Mouse (Mus musculus) myocyte (in vitro differentiated cells): ENCODE measurements around the gene 2200002J24Rik. TPM values are rescaled to one million over a fixed set of nuclear protein-coding genes. Genes with fewer than 3 reads are reported as not detected.
A peak's percentile ranks its signal among the peaks of the same experiment; 100 is the strongest.

Source experiments
- H3K27me3 ChIP-seq: one replicate; pipeline ENCODE4 v1.6.1; 2011; ENCODE audit not compliant: control insufficient read depth, insufficient read depth, insufficient read length
- H3K36me3 ChIP-seq: one replicate; pipeline ENCODE4 v1.6.1; 2011; ENCODE audit not compliant: control insufficient read depth, insufficient read depth
- H3K4me2 ChIP-seq: one replicate; pipeline ENCODE4 v1.6.1; 2011; ENCODE audit warnings: low read depth, control low read depth
- H3K4me3 ChIP-seq: one replicate; pipeline ENCODE4 v1.5.1; 2011; ENCODE audit warnings: mild to moderate bottlenecking, control low read depth, moderate library complexity
- H3K79me2 ChIP-seq: one replicate; pipeline ENCODE4 v1.6.1; 2011; ENCODE audit not compliant: control insufficient read depth, insufficient read depth
- H3ac ChIP-seq: one replicate; pipeline ENCODE4 v1.6.1; 2011; ENCODE audit not compliant: control insufficient read depth, insufficient read length
- CEBPB ChIP-seq: IDR thresholded peaks from 2 replicates; pipeline ENCODE4 v1.6.1; 2011; ENCODE audit warnings: mild to moderate bottlenecking, moderate library complexity; ENCODE audit not compliant: poor library complexity, insufficient read depth, severe bottlenecking
- E2F4 ChIP-seq: IDR thresholded peaks from one replicate; pipeline ENCODE4 v1.6.1; 2011; ENCODE audit warnings: mild to moderate bottlenecking, control low read depth, moderate library complexity; ENCODE audit not compliant: insufficient read depth
- MAX ChIP-seq: IDR thresholded peaks from one replicate; pipeline ENCODE4 v1.6.1; 2011; ENCODE audit warnings: low read depth, mild to moderate bottlenecking, control low read depth
- MYOD1 ChIP-seq, 3 experiments: IDR thresholded peaks; one replicate each; pipeline ENCODE4 v1.6.1; 2011; ENCODE audit warnings: control low read depth in 2 of 3, low read depth in 2 of 3, mild to moderate bottlenecking in 2 of 3, moderate library complexity in 1 of 3; ENCODE audit not compliant: insufficient read length in 2 of 3, control insufficient read depth in 1 of 3
- MYOG ChIP-seq, 3 experiments: IDR thresholded peaks; one replicate each; pipeline ENCODE4 v1.6.1; 2011; ENCODE audit warnings: control low read depth in 2 of 3, low read depth in 2 of 3, mild to moderate bottlenecking in 2 of 3; ENCODE audit not compliant: insufficient read length in 2 of 3, control insufficient read depth in 1 of 3, insufficient read depth in 1 of 3
- POLR2A ChIP-seq: IDR thresholded peaks from one replicate; pipeline ENCODE4 v1.6.1; 2011; ENCODE audit warnings: low read depth, mild to moderate bottlenecking, control low read depth, moderate library complexity; ENCODE audit not compliant: insufficient read length
- POLR2AphosphoS2 ChIP-seq: IDR thresholded peaks from one replicate; pipeline ENCODE4 v1.6.1; 2011; ENCODE audit warnings: low read depth, control low read depth; ENCODE audit not compliant: insufficient read length
- REST ChIP-seq: IDR thresholded peaks from one replicate; pipeline ENCODE4 v1.6.1; 2011; ENCODE audit warnings: mild to moderate bottlenecking, control low read depth, moderate library complexity; ENCODE audit not compliant: insufficient read depth, insufficient read length
- SRF ChIP-seq: IDR thresholded peaks from one replicate; pipeline ENCODE4 v1.6.1; 2011; ENCODE audit warnings: low read depth; ENCODE audit not compliant: control insufficient read depth, insufficient read length
- TCF12 ChIP-seq: IDR thresholded peaks from one replicate; pipeline ENCODE4 v1.6.1; 2011; ENCODE audit warnings: mild to moderate bottlenecking, control low read depth; ENCODE audit not compliant: poor library complexity, insufficient read depth, severe bottlenecking
- TCF3 ChIP-seq: IDR thresholded peaks from one replicate; pipeline ENCODE4 v1.6.1; 2011; ENCODE audit warnings: low read depth, control low read depth; ENCODE audit not compliant: insufficient read length
- USF1 ChIP-seq: IDR thresholded peaks from one replicate; pipeline ENCODE4 v1.6.1; 2011; ENCODE audit warnings: low read depth, mild to moderate bottlenecking, control low read depth, moderate library complexity
- polyA plus RNA-seq: library from polyadenylated mRNA; unstranded; fragments of >200 nt; fragmentation: generic; extraction: Trizol; gene quantifications from one replicate; pipeline ENCODE4 v1.2.1, GENCODE M21; 2012; ENCODE audit warnings: missing spikeins

Gene 2200002J24Rik
- polyA plus RNA-seq = not detected

- H3K27me3 ChIP-seq = peaks cover 10% of the 10 kb centered on the region
- no peaks in the 10 kb centered on the region for H3K79me2 ChIP-seq
- H3K4me3 ChIP-seq = no peak within 1 kb of the TSS
- no peak within 1 kb of the TSS for H3K4me2 ChIP-seq
- TF ChIP-seq USF1 = no peak
- TF ChIP-seq CEBPB = no peak
- TF ChIP-seq TCF12 = no peak
- H3ac ChIP-seq = no peak within 1 kb of the TSS
- H3K36me3 ChIP-seq = no peaks in the 10 kb centered on the region
These were observed at the start of gene 2200002J24Rik for GRCm38 (mm10) chr7:30698589-30698988. Gene 2200002J24Rik, plus strand, starts transcription at chr7:30698926.

- peak within 1 kb of the TSS; percentile 60 for H3K4me3 ChIP-seq
- H3K79me2 ChIP-seq = peaks cover 7% of the 10 kb centered on the region
- peaks cover 5% of the 10 kb centered on the region for H3K36me3 ChIP-seq
- TF ChIP-seq USF1 = no peak
- no peak for TF ChIP-seq REST
- TF ChIP-seq POLR2A = peak; percentile 75
- TF ChIP-seq POLR2AphosphoS2 = peak; percentile 79
- TF ChIP-seq MAX = no peak
- TF ChIP-seq E2F4 = no peak
- TF ChIP-seq MYOG (IDR thresholded peaks at IDR 0.05; ENCODE audit: control insufficient read depth in 1 of 3, insufficient read depth in 1 of 3, insufficient read length in 2 of 3, low read depth in 2 of 3) = no peak
- TF ChIP-seq TCF3 = no peak
- TF ChIP-seq MYOD1 (IDR thresholded peaks at IDR 0.05; ENCODE audit: control insufficient read depth in 1 of 3, insufficient read length in 2 of 3, low read depth in 2 of 3) = no peak
- no peak for TF ChIP-seq CEBPB
- TF ChIP-seq TCF12 = no peak
- peak within 1 kb of the TSS; percentile 98 for H3K4me2 ChIP-seq
- no peaks in the 10 kb centered on the region for H3K27me3 ChIP-seq
- H3ac ChIP-seq = peak within 1 kb of the TSS; percentile 36
These were observed 48.9 kb upstream of the 2200002J24Rik start, which contains the start of gene Rbm42 for GRCm38 (mm10) chr7:30649591-30650540. Gene Rbm42, minus strand, starts transcription at chr7:30650317.

- TF ChIP-seq MAX = no peak
- peak; percentile 62 for TF ChIP-seq POLR2A
- TF ChIP-seq TCF12 = no peak
- TF ChIP-seq TCF3 = no peak
- no peak for TF ChIP-seq USF1
- peak; percentile 52 for TF ChIP-seq SRF
- no peak for TF ChIP-seq REST
- no peak for TF ChIP-seq POLR2AphosphoS2
- no peak for TF ChIP-seq MYOD1 (IDR thresholded peaks at IDR 0.05; ENCODE audit: control insufficient read depth in 1 of 3, insufficient read length in 2 of 3, low read depth in 2 of 3)
- TF ChIP-seq E2F4 = peak; percentile 97
- TF ChIP-seq CEBPB = no peak
- TF ChIP-seq MYOG (IDR thresholded peaks at IDR 0.05; ENCODE audit: control insufficient read depth in 1 of 3, insufficient read depth in 1 of 3, insufficient read length in 2 of 3, low read depth in 2 of 3) = peak in 1 of 3 experiments; percentile 7
- peak within 1 kb of the TSS; percentile 15 for H3ac ChIP-seq
- no peaks in the 10 kb centered on the region for H3K27me3 ChIP-seq
- H3K36me3 ChIP-seq = no peaks in the 10 kb centered on the region
- H3K79me2 ChIP-seq = no peaks in the 10 kb centered on the region
- H3K4me3 ChIP-seq = peak within 1 kb of the TSS; percentile 66
- H3K4me2 ChIP-seq = peak within 1 kb of the TSS; percentile 93
These were observed 34.1 kb upstream of the 2200002J24Rik start, which contains the start of gene Haus5 for GRCm38 (mm10) chr7:30664529-30665200. Gene Haus5, minus strand, starts transcription at chr7:30664994.

- no peaks in the 10 kb centered on the region for H3K36me3 ChIP-seq
- peak overlapping the region; percentile 93 for H3K4me2 ChIP-seq
- H3K27me3 ChIP-seq = no peaks in the 10 kb centered on the region
- TF ChIP-seq MAX = no peak
- TF ChIP-seq POLR2A = no peak
- TF ChIP-seq TCF3 = no peak
- TF ChIP-seq SRF = no peak
- TF ChIP-seq MYOD1 (IDR thresholded peaks at IDR 0.05; ENCODE audit: control insufficient read depth in 1 of 3, insufficient read length in 2 of 3, low read depth in 2 of 3) = no peak
- TF ChIP-seq E2F4 = no peak
- no peak for TF ChIP-seq MYOG (IDR thresholded peaks at IDR 0.05; ENCODE audit: control insufficient read depth in 1 of 3, insufficient read depth in 1 of 3, insufficient read length in 2 of 3, low read depth in 2 of 3)
- no peak for TF ChIP-seq CEBPB
- no peak for TF ChIP-seq USF1
- TF ChIP-seq REST = no peak
- TF ChIP-seq TCF12 = no peak
- TF ChIP-seq POLR2AphosphoS2 = no peak
- peak overlapping the region; percentile 66 for H3K4me3 ChIP-seq
- H3ac ChIP-seq = peak overlapping the region; percentile 15
- H3K79me2 ChIP-seq = no peaks in the 10 kb centered on the region
These were observed 33.4 kb upstream of the 2200002J24Rik start for GRCm38 (mm10) chr7:30665321-30665720.
